Mouse (Mus musculus): ENCODE data around the gene Eif2b2.

The Eif2b2 gene

GRCm38 (mm10) chr12:85219236-85219904, at the start of gene Eif2b2:
Eif2b2 (plus strand) TSS chr12:85219481.
- peak; percentile 98 for DNase-seq (ENCODE audit: low read depth, low spot score)

- no peak for DNase-seq (ENCODE audit: low read depth, low spot score)
Observed at GRCm38 (mm10) chr12:85169877-85170276, 49.4 kb upstream of the Eif2b2 start.

GRCm38 (mm10) chr12:85170284-85170947, 48.9 kb upstream of the Eif2b2 start:
- DNase-seq (ENCODE audit: low read depth, low spot score), result no peak

GRCm38 (mm10) chr12:85170948-85171307, 48.4 kb upstream of the Eif2b2 start:
- no peak for DNase-seq (ENCODE audit: low read depth, low spot score)

GRCm38 (mm10) chr12:85174016-85174415, 45.3 kb upstream of the Eif2b2 start:
- no peak for DNase-seq (ENCODE audit: low read depth, low spot score)

- DNase-seq (ENCODE audit: low read depth, low spot score), result no peak
Observed at GRCm38 (mm10) chr12:85175087-85175675, 44.1 kb upstream of the Eif2b2 start.

GRCm38 (mm10) chr12:85175926-85176845, 43.1 kb upstream of the Eif2b2 start:
- DNase-seq (ENCODE audit: low read depth, low spot score), result peak; percentile 81

- no peak for DNase-seq (ENCODE audit: low read depth, low spot score)
Observed at GRCm38 (mm10) chr12:85176846-85177523, 42.3 kb upstream of the Eif2b2 start.

- DNase-seq (ENCODE audit: low read depth, low spot score), result no peak
Observed at GRCm38 (mm10) chr12:85177740-85178239, 41.5 kb upstream of the Eif2b2 start, which contains the start of gene Pgf. Pgf (minus strand) TSS chr12:85177790.

GRCm38 (mm10) chr12:85178294-85178693, 41.0 kb upstream of the Eif2b2 start:
- DNase-seq (ENCODE audit: low read depth, low spot score), result no peak

- DNase-seq (ENCODE audit: low read depth, low spot score), result no peak
Observed at GRCm38 (mm10) chr12:85181475-85182344, 37.6 kb upstream of the Eif2b2 start.

GRCm38 (mm10) chr12:85182345-85182643, 37.0 kb upstream of the Eif2b2 start:
- no peak for DNase-seq (ENCODE audit: low read depth, low spot score)

GRCm38 (mm10) chr12:85182898-85183297, 36.4 kb upstream of the Eif2b2 start:
- DNase-seq (ENCODE audit: low read depth, low spot score), result no peak

- no peak for DNase-seq (ENCODE audit: low read depth, low spot score)
Observed at GRCm38 (mm10) chr12:85184118-85184517, 35.2 kb upstream of the Eif2b2 start.

- DNase-seq (ENCODE audit: low read depth, low spot score), result no peak
Observed at GRCm38 (mm10) chr12:85185810-85186209, 33.5 kb upstream of the Eif2b2 start.

- DNase-seq (ENCODE audit: low read depth, low spot score), result no peak
Observed at GRCm38 (mm10) chr12:85186361-85186760, 32.9 kb upstream of the Eif2b2 start.

- DNase-seq (ENCODE audit: low read depth, low spot score), result no peak
Observed at GRCm38 (mm10) chr12:85190290-85190689, 29.0 kb upstream of the Eif2b2 start.

GRCm38 (mm10) chr12:85192461-85193108, 26.7 kb upstream of the Eif2b2 start:
- peak; percentile 57 for DNase-seq (ENCODE audit: low read depth, low spot score)

GRCm38 (mm10) chr12:85193146-85193545, 26.1 kb upstream of the Eif2b2 start:
- no peak for DNase-seq (ENCODE audit: low read depth, low spot score)

Measured in forelimb bud, embryonic 11.5 days (tissue).